In genomic region chr2:167622352-167622751, GRCm38 (mm10) we compare ENCODE assay signal across 13 mouse cellular contexts. TPM values are rescaled to one million over a fixed set of nuclear protein-coding genes. Genes with fewer than 3 reads are reported as not detected.
DNase-seq lines count a peak whose midpoint lies in the region; ATAC-seq and TF ChIP-seq lines count a peak whose summit lies in the region.
"Had no signal": no experiment of that assay in that cellular context is flagged by ENCODE, and none has a peak within 500 bp of the region (broad histone marks: within the 10 kb centered on the region; RNA-seq: fewer than 3 reads in every experiment).

No protein-coding gene starts in this region.

- no peak overlapping the region for H3K4me3 ChIP-seq in heart, adult 2 months
- no peak overlapping the region for H3K4me3 ChIP-seq in left cerebral cortex, adult 2 months
- no peak overlapping the region for H3K4me3 ChIP-seq in liver, embryonic 15.5 days (replicated peaks)
- H3K4me3 ChIP-seq: myocyte had no signal

- peaks cover 13% of the 10 kb centered on the region for H3K79me2 ChIP-seq in heart, adult 2 months (replicated peaks; ENCODE audit: control insufficient read depth, insufficient read depth, low read length)

- TF ChIP-seq POLR2A in heart, adult 2 months (IDR thresholded peaks at IDR 0.05; ENCODE audit: insufficient read depth, low read depth, low read length): no peak

- TF ChIP-seq EP300 in heart, adult 2 months (IDR thresholded peaks at IDR 0.05; ENCODE audit: insufficient read depth, low read depth, low read length): no peak

- ATAC-seq in liver, embryonic 15.5 days (ENCODE audit: insufficient read depth): no peak
- ATAC-seq: forebrain, embryonic 16.5 days had no signal

- no peaks in the 10 kb centered on the region for H3K27me3 ChIP-seq in heart, adult 2 months (ENCODE audit: control insufficient read depth, insufficient read depth, low read length)
- no peaks in the 10 kb centered on the region for H3K27me3 ChIP-seq in liver, embryonic 15.5 days

- H3K4me2 ChIP-seq in liver, embryonic 15.5 days: peak overlapping the region; percentile 1; the same call in 1 of the 2 replicates

- no peaks in the 10 kb centered on the region for H3K36me3 ChIP-seq in heart, adult 2 months (ENCODE audit: control insufficient read depth, insufficient read depth, low read length)
- peaks cover 77% of the 10 kb centered on the region for H3K36me3 ChIP-seq in liver, embryonic 15.5 days (replicated peaks)

- TF ChIP-seq CTCF in heart, adult 2 months (IDR thresholded peaks at IDR 0.05): no peak
- no peak for TF ChIP-seq CTCF in left cerebral cortex, adult 2 months (IDR thresholded peaks at IDR 0.05)

- H3K4me1 ChIP-seq in heart, adult 2 months (ENCODE audit: control insufficient read depth, insufficient read depth, low read length): peaks cover 20% of the 10 kb centered on the region
- H3K4me1 ChIP-seq in liver, embryonic 15.5 days (replicated peaks): peaks cover 80% of the 10 kb centered on the region

- no peak overlapping the region; the same call in 1 of the 2 replicates for H3K27ac ChIP-seq in heart, adult 2 months
- peak overlapping the region; percentile 40; the same call in 1 of the 2 replicates for H3K27ac ChIP-seq in left cerebral cortex, adult 2 months
- H3K27ac ChIP-seq in liver, embryonic 15.5 days (replicated peaks): peak overlapping the region; percentile 74

- H3K9me3 ChIP-seq in liver, embryonic 15.5 days (replicated peaks): no peaks in the 10 kb centered on the region

- intact Hi-C loops in heart, adult 2 months (cut with DNase I): no loop called here
- intact Hi-C loops in left cerebral cortex, adult 2 months (cut with DNase I): no loop called here

- H3K9ac ChIP-seq in heart, adult 2 months (ENCODE audit: low read depth, low read length): 0 out of 2 replicates have a peak overlapping the region, but pooled peaks have one; percentile 10
- H3K9ac ChIP-seq in liver, embryonic 15.5 days: no peak overlapping the region
- H3K9ac ChIP-seq: liver, embryonic 14.5 days had no signal

- DNase-seq in heart, adult 2 months: no peak
- no peak for DNase-seq in heart, adult 8-10 months (ENCODE audit: low spot score)
- no peak for DNase-seq in left cerebral cortex, adult 2 months (ENCODE audit: extremely low spot score in 1 of 2, low spot score in 2 of 2)
- DNase-seq in left cerebral cortex, adult 11 months (ENCODE audit: low spot score): no peak
- DNase-seq in cerebellum, postnatal 25 days: peak; percentile 48 to 49
- DNase-seq in layer of hippocampus, adult 8-10 months (ENCODE audit: low spot score in 2 of 2): no peak
- DNase-seq in spleen, postnatal 10 days (ENCODE audit: low spot score in 2 of 2): no peak

- 23% methylated on average over 13 of the region's 13 CpGs for WGBS in heart, adult 2 months
- 84% methylated on average over 13 of the region's 13 CpGs for WGBS in liver, embryonic 15.5 days (ENCODE audit: insufficient replicate concordance)

RNA-seq across cellular contexts. Expression of gene Ube2v1, which starts 9.5 kb away (rescaled TPM):
- 100 to 1,000 TPM; 118 to 121 TPM for total RNA-seq in heart, adult 2 months (2021)
- 98.1 and 101 TPM in 2 replicates for polyA plus RNA-seq in heart, adult 2 months (2012; rRNA removed)
- 100 to 1,000 TPM; 120 to 152 (median 139) TPM for total RNA-seq in heart, adult 8-10 months (2022)
- total RNA-seq in left cerebral cortex, adult 2 months (2021): 100 to 1,000 TPM; 244 to 274 TPM
- polyA plus RNA-seq in liver, embryonic 15.5 days (2015; fragmentation: Nextera tagmentation; extraction: Ambion mirVana): 187 and 195 TPM in 2 replicates
- total RNA-seq in layer of hippocampus, adult 8-10 months (2022): 100 to 1,000 TPM; 196 to 224 (median 216) TPM

RNA-seq across cellular contexts. Expression of gene Gm20431, which starts 38.9 kb away (rescaled TPM):
- 10 to 100 TPM; 15.6 to 21.0 TPM for total RNA-seq in heart, adult 2 months (2021)
- polyA plus RNA-seq in heart, adult 2 months (2012; rRNA removed): 9.7 and 16.5 TPM in 2 replicates
- 10 to 100 TPM; 15.3 to 19.4 (median 18.2) TPM for total RNA-seq in heart, adult 8-10 months (2022)
- 10 to 100 TPM; 29.1 to 38.0 TPM for total RNA-seq in left cerebral cortex, adult 2 months (2021)
- 0.63 TPM in 1 of 2 replicates, not detected in the other for polyA plus RNA-seq in liver, embryonic 15.5 days (2015; fragmentation: Nextera tagmentation; extraction: Ambion mirVana)
- 10 to 100 TPM; 35.0 to 46.6 (median 40.9) TPM for total RNA-seq in layer of hippocampus, adult 8-10 months (2022)
- total RNA-seq: megakaryocyte progenitor cell, adult 5-6 weeks had no signal
- polyA plus RNA-seq: inflammation-experienced regulatory T-cells, adult 6 months had no signal

Comparison
In these comparisons a context has a peak if more than half of its experiments do, and no peak if none do; other contexts are left out.
1. DNase-seq: peak in cerebellum, postnatal 25 days (2 of 2); none in heart, adult 2 months (0 of 2), heart, adult 8-10 months (single experiment), left cerebral cortex, adult 2 months (0 of 2), left cerebral cortex, adult 11 months (single experiment), layer of hippocampus, adult 8-10 months (0 of 2) and spleen, postnatal 10 days (0 of 2).